Mouse (Mus musculus): ENCODE measurements at regions not wholly inside any gene's neighbourhood (a gene's known extent, or its start where the extent isn't known, plus 50 kb on each side); places are given as distances from the start of the nearest gene placed in this dataset.
"Not testable (repeated sequence)": the region's sequence is repeated elsewhere in the genome, so short reads cannot be mapped to it uniquely, and the experiment has no call there.

GRCm38 (mm10) chr15:27101610-27102009 lies 206.2 kb upstream of the Fbxl7 start:
- TF ChIP-seq CTCF (IDR thresholded peaks at IDR 0.05; ENCODE audit: insufficient read depth, low read length); POLR2A (IDR thresholded peaks at IDR 0.05; ENCODE audit: borderline replicate concordance, extremely low read depth, low read depth, low read length): not testable (repeated sequence)
